Mouse (Mus musculus): ENCODE data around the gene Sptb.

DNA sequence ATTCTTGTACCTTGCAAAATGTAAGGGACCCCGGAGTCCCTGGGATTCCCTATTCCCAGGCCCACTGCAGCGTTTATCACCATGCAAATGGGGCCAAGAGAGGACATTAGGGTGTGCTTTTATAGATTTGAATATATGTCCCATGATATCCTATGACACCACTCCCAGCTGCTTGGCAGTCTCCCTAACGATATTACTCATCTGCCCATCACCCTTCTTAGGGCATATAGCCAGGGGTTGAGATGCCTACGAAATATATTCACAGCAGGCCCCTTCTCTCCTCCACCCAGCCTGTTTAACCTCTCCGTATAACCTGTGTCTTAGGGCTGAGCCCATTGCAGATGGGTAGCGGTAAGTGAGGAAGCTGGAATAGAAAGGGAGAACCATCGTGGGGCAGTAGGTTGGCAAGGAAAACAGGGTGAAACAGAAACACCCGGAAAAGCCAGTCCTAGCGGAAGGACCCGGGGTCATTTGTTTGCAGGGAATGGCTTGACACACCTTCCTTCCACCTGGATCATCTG, 169.6 kb downstream of the Sptb start:
- TF ChIP-seq CTCF (IDR thresholded peaks at IDR 0.05; ENCODE audit: low read depth, low read length) (no peak), POLR2A (IDR thresholded peaks at IDR 0.05; ENCODE audit: borderline replicate concordance, low read depth, low read length) (no peak)
